8 mouse cellular contexts compared by ENCODE assay signal in genomic region chr5:142444791-142445531, GRCm38 (mm10). TPM values are rescaled to one million over a fixed set of nuclear protein-coding genes. Genes with fewer than 3 reads are reported as not detected.
DNase-seq lines count a peak whose midpoint lies in the region; ATAC-seq and TF ChIP-seq lines count a peak whose summit lies in the region.

No protein-coding gene starts in this region.

- no peak overlapping the region for H3K4me3 ChIP-seq in spleen, adult 2 months (ENCODE audit: extremely low read depth, insufficient read depth, insufficient read length)
- no peak overlapping the region for H3K4me3 ChIP-seq in limb, embryonic 10.5 days

- H3K27me3 ChIP-seq in spleen, adult 2 months (ENCODE audit: control insufficient read depth, insufficient read depth, low read length): no peaks in the 10 kb centered on the region
- H3K27me3 ChIP-seq in limb, embryonic 10.5 days (ENCODE audit: low read depth, poor library complexity, severe bottlenecking): no peaks in the 10 kb centered on the region

- TF ChIP-seq CTCF in spleen, adult 2 months (IDR thresholded peaks at IDR 0.05; ENCODE audit: extremely low read depth, insufficient read depth, insufficient read length, insufficient replicate concordance): no peak

- H3K27ac ChIP-seq in spleen, adult 2 months (ENCODE audit: insufficient read depth, low read length): peak overlapping the region; percentile 52
- peak overlapping the region; percentile 68 for H3K27ac ChIP-seq in limb, embryonic 10.5 days

- no peak for TF ChIP-seq POLR2A in spleen, adult 2 months (IDR thresholded peaks at IDR 0.05; ENCODE audit: low read depth, low read length)

- ATAC-seq in CD4-positive, CD25-positive, alpha-beta regulatory T cell, adult 4 months: no peak

- DNase-seq in CD4-positive, CD25-positive, alpha-beta regulatory T cell, adult 2 months (ENCODE audit: low read depth, low spot score): peak; percentile 51
- DNase-seq in spleen, adult 2 months (ENCODE audit: low read depth in 1 of 2, low spot score in 2 of 2): no peak
- no peak for DNase-seq in spleen, adult 18-20 months
- no peak for DNase-seq in limb, embryonic 10.5 days (ENCODE audit: low spot score)
- DNase-seq in right cerebral cortex, postnatal 36 days (ENCODE audit: low spot score in 2 of 2): no peak
- DNase-seq in thymus, postnatal 10 days (ENCODE audit: low spot score in 2 of 2): no peak
- DNase-seq in cerebellum, postnatal 36 days: no peak

- H3K9me3 ChIP-seq in limb, embryonic 10.5 days (replicated peaks): no peaks in the 10 kb centered on the region

- H3K36me3 ChIP-seq in spleen, adult 2 months (ENCODE audit: control insufficient read depth, insufficient read depth, low read length): peaks cover 9% of the 10 kb centered on the region
- peaks cover 15% of the 10 kb centered on the region for H3K36me3 ChIP-seq in limb, embryonic 10.5 days

- 56% methylated on average over 11 of the region's 11 CpGs for WGBS in spleen, adult 2 months
- 68% methylated on average over 11 of the region's 11 CpGs for WGBS in limb, embryonic 10.5 days

- peaks cover 44% of the 10 kb centered on the region for H3K4me1 ChIP-seq in spleen, adult 2 months (ENCODE audit: control insufficient read depth, insufficient read depth, insufficient read length)
- H3K4me1 ChIP-seq in limb, embryonic 10.5 days: peaks cover 76% of the 10 kb centered on the region

RNA-seq across cellular contexts. Expression of gene Ap5z1, which starts 18.8 kb away (rescaled TPM):
- polyA plus RNA-seq in CD4-positive, CD25-positive, alpha-beta regulatory T cell, adult 4 months (2017; shearing (Covaris generic)): 10 to 100 TPM; 19.5 to 28.9 TPM
- 58.4 and 74.0 TPM in 2 replicates for polyA plus RNA-seq in spleen, adult 2 months (2012; rRNA removed)
- polyA plus RNA-seq in limb, embryonic 10.5 days (2016; fragmentation: Nextera tagmentation; extraction: Ambion mirVana): 11.2 and 16.2 TPM in 2 replicates

RNA-seq across cellular contexts. Expression of gene Foxk1, which starts 43.7 kb away (rescaled TPM):
- polyA plus RNA-seq in CD4-positive, CD25-positive, alpha-beta regulatory T cell, adult 4 months (2017; shearing (Covaris generic)): 10 to 100 TPM in 1 of 2 experiments, 1 to 10 TPM in 1; 8.2 to 13.2 TPM
- 39.2 and 133 TPM in 2 replicates for polyA plus RNA-seq in spleen, adult 2 months (2012; rRNA removed)
- polyA plus RNA-seq in limb, embryonic 10.5 days (2016; fragmentation: Nextera tagmentation; extraction: Ambion mirVana): 3.5 and 4.5 TPM in 2 replicates
